Mouse (Mus musculus): ENCODE results near the gene Btg4.
"Not testable (repeated sequence)": the region's sequence is repeated elsewhere in the genome, so short reads cannot be mapped to it uniquely, and the experiment has no call there.

The Btg4 gene

GRCm38 (mm10) chr9:51081614-51082013 lies 20.9 kb downstream of the Btg4 start:
- ATAC-seq (ENCODE audit: low TSS enrichment), result no peak

- no peak for ATAC-seq (ENCODE audit: low TSS enrichment)
Observed at GRCm38 (mm10) chr9:51093697-51094096, 33.0 kb downstream of the Btg4 start.

- ATAC-seq (ENCODE audit: low TSS enrichment), result no peak
Observed at GRCm38 (mm10) chr9:51096306-51096705, 35.6 kb downstream of the Btg4 start.

GRCm38 (mm10) chr9:51101756-51102425 lies 41.2 kb downstream of the Btg4 start, which contains the start of gene 4833427G06Rik:
TSS of gene 4833427G06Rik (minus strand) at chr9:51102078.
- peak; percentile 85 for ATAC-seq (ENCODE audit: low TSS enrichment)

GRCm38 (mm10) chr9:51102963-51103807 lies 42.5 kb downstream of the Btg4 start:
- ATAC-seq (ENCODE audit: low TSS enrichment), result peak; percentile 57

- no peak for ATAC-seq (ENCODE audit: low TSS enrichment)
Observed at GRCm38 (mm10) chr9:51103808-51104514, 43.3 kb downstream of the Btg4 start.

- no peak for ATAC-seq (ENCODE audit: low TSS enrichment)
Observed at GRCm38 (mm10) chr9:51105751-51106150, 45.0 kb downstream of the Btg4 start.

- no peak for ATAC-seq (ENCODE audit: low TSS enrichment)
Observed at GRCm38 (mm10) chr9:51114767-51115166, 54.1 kb downstream of the Btg4 start.

- peak; percentile 80; the same call in 1 of the 2 replicates for ATAC-seq (ENCODE audit: low TSS enrichment)
Observed at GRCm38 (mm10) chr9:51136985-51137384, 76.3 kb downstream of the Btg4 start.

- no peak for ATAC-seq (ENCODE audit: low TSS enrichment)
Observed at GRCm38 (mm10) chr9:51137432-51137831, 76.7 kb downstream of the Btg4 start.

- ATAC-seq (ENCODE audit: low TSS enrichment), result no peak
Observed at GRCm38 (mm10) chr9:51137836-51138235, 77.1 kb downstream of the Btg4 start.

GRCm38 (mm10) chr9:51138301-51138700 lies 77.6 kb downstream of the Btg4 start:
- no peak for ATAC-seq (ENCODE audit: low TSS enrichment)

GRCm38 (mm10) chr9:51139401-51139800 lies 78.7 kb downstream of the Btg4 start:
- ATAC-seq (ENCODE audit: low TSS enrichment), result not testable (repeated sequence)

GRCm38 (mm10) chr9:51140711-51141110 lies 80.0 kb downstream of the Btg4 start:
- no peak for ATAC-seq (ENCODE audit: low TSS enrichment)

GRCm38 (mm10) chr9:51143437-51143836 lies 82.7 kb downstream of the Btg4 start:
- no peak for ATAC-seq (ENCODE audit: low TSS enrichment)

- ATAC-seq (ENCODE audit: low TSS enrichment), result no peak
Observed at GRCm38 (mm10) chr9:51144218-51144617, 83.5 kb downstream of the Btg4 start.

GRCm38 (mm10) chr9:51146496-51146895 lies 85.8 kb downstream of the Btg4 start:
- no peak for ATAC-seq (ENCODE audit: low TSS enrichment)

- ATAC-seq (ENCODE audit: low TSS enrichment), result no peak
Observed at GRCm38 (mm10) chr9:51147294-51147693, 86.6 kb downstream of the Btg4 start.

GRCm38 (mm10) chr9:51152079-51152752 lies 91.5 kb downstream of the Btg4 start:
- ATAC-seq (ENCODE audit: low TSS enrichment), result peak; percentile 93

GRCm38 (mm10) chr9:51161771-51162388 lies 101.2 kb downstream of the Btg4 start:
- ATAC-seq (ENCODE audit: low TSS enrichment), result peak; percentile 94

GRCm38 (mm10) chr9:51163989-51164388 lies 103.3 kb downstream of the Btg4 start:
- ATAC-seq (ENCODE audit: low TSS enrichment), result no peak
